Mouse (Mus musculus) midbrain, embryonic 11.5 days (tissue): ENCODE results near the gene Slc22a20. TPM values are rescaled to one million over a fixed set of nuclear protein-coding genes. Genes with fewer than 3 reads are reported as not detected.

Source experiments
- ATAC-seq: fragments of 200-750 bp; cut with Nextera tagmentation; 2 replicates; pipeline ENCODE4 v1.8.0; 2017; ENCODE audit warnings: moderate TSS enrichment, moderate library complexity; ENCODE audit not compliant: low FRiP score
- DNase-seq: peaks from one replicate; pipeline ENCODE4 v3.0.0; 2015; ENCODE audit warnings: low spot score; ENCODE audit errors: missing footprints
- H3K27ac ChIP-seq: fragments of 300-500 bp; sonication (generic); 2 replicates; pipeline ENCODE4 v1.5.1; 2014; ENCODE audit warnings: low read depth, low read length
- H3K27me3 ChIP-seq: fragments of 300-500 bp; sonication (generic); 2 replicates; pipeline ENCODE4 v1.6.1; 2014; ENCODE audit warnings: mild to moderate bottlenecking, low read length, moderate library complexity, mixed read lengths; ENCODE audit not compliant: control insufficient read depth, insufficient read depth
- H3K36me3 ChIP-seq: fragments of 300-500 bp; sonication (generic); 2 replicates; pipeline ENCODE4 v1.6.1; 2014; ENCODE audit warnings: mild to moderate bottlenecking, low read length, moderate library complexity, mixed read lengths; ENCODE audit not compliant: control insufficient read depth, insufficient read depth
- H3K4me1 ChIP-seq: fragments of 300-500 bp; sonication (generic); 2 replicates; pipeline ENCODE4 v1.6.1; 2014; ENCODE audit warnings: low read length; ENCODE audit not compliant: control insufficient read depth, insufficient read depth
- H3K4me2 ChIP-seq: fragments of 300-500 bp; sonication (generic); 2 replicates; pipeline ENCODE4 v1.6.1; 2014; ENCODE audit warnings: mild to moderate bottlenecking, moderate library complexity
- H3K4me3 ChIP-seq: fragments of 300-500 bp; sonication (generic); 2 replicates; pipeline ENCODE4 v1.5.1; 2014; ENCODE audit warnings: low read depth, low read length
- H3K9ac ChIP-seq: fragments of 300-500 bp; sonication (generic); 2 replicates; pipeline ENCODE4 v1.6.1; 2014; ENCODE audit warnings: low read length
- H3K9me3 ChIP-seq: fragments of 300-500 bp; sonication (generic); 2 replicates; pipeline ENCODE4 v1.6.1; 2016; ENCODE audit warnings: low read length; ENCODE audit not compliant: control insufficient read depth
- WGBS: fragments of 180-500 bp; shearing (Covaris S2); extraction: QIAGEN DNeasy Blood & Tissue Kit; methylation state at CpG from one replicate; pipeline ENCODE4 v1.1.7; 2014; 5-methylcytosine and 5-hydroxymethylcytosine counted together
- polyA plus RNA-seq: library from polyadenylated mRNA; unstranded; fragments of >200 nt; fragmentation: Nextera tagmentation; extraction: Ambion mirVana; gene quantifications from 2 replicates; pipeline ENCODE4 v1.2.1, GENCODE M21; 2014

Slc22a20 gene
- polyA plus RNA-seq, 1 experiment from 2014 or later, result not detected

DNA sequence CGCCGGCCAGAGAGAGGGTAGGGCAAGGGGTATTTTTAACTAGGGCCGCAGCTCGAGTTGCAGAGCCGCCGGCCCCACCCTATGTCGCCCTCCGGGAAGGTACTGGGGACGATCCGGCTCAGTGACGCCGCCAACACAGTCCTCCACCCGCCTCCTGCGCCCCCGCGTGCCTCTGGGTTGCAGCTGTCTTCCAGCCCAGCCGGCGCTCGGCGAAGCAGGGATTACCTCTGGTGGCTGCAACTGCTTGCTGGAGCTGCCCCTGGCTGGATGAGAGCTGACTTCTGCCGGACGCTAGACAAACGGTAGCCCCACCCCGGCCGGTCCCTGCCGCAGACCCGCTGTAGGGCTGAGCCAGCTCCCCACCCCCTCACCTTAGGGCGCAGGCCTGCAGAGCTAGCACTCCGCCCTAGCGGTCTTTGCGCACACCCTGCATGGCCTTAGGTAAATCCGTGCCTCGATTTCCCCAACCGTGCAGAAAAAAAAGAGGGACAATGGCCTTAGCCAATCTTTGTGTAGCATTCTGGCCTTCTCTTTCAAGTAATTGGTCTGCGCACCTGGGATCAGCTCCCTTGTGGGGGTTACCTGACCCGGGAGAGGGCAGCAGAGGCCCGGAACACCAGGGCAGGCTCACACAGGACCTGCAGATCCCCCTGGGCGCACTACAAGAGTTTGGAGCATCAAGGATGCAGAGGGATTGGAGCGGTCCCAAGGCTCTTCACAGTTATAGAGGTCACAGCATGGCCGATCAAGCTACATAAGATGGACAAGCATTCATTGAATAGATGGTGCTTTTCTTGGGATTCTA is 29.8 kb upstream of the Slc22a20 start, which contains the start of gene Capn1:
Capn1 (minus strand) TSS at position 387 of the 805 bp plus-strand sequence.
- Histone ChIP-seq H3K9me3 (no peaks in the 10 kb centered on the region), H3K36me3 (no peaks in the 10 kb centered on the region), H3K27me3 (peaks cover 20% of the 10 kb centered on the region), H3K9ac (peak within 1 kb of the TSS; percentile 60), H3K4me2 (peak within 1 kb of the TSS; percentile 85), H3K4me3 (peak within 1 kb of the TSS; percentile 46), H3K4me1 (peaks cover 3% of the 10 kb centered on the region), H3K27ac (0 out of 2 replicates have a peak within 1 kb of the TSS, but pooled peaks have one; percentile 10)
- DNase-seq, result peak; percentile 96
- 2% methylated on average over 40 of the region's 40 CpGs for WGBS
- ATAC-seq, result peak; percentile 82

DNA sequence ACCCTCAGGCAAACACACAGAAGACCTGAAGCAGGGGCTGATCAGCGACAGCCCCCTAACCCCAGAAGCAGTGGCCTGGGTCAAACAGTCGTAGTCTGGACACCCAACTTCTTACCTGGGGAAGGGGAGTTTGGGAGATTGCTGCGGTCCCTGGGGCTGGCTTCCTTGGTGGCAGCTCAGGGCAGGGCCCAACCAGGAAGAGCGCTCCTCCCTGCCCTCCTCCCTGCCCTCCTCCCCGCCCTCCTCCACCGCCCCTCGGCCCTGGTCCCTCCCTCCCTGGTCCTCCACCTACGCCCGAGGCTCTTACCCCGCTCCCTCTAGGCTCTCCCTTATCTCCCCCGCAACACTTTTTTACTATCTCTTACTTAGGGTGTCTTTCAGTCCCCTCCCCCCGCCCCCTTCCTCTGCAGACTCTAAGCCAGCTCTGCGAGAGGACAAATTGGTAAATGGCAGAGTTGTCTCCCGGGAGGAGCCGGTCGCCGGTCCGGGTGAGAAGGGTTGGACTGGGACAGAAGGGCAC is 29.1 kb upstream of the Slc22a20 start:
- Histone ChIP-seq H3K27me3 (peaks cover 20% of the 10 kb centered on the region), H3K9ac (peak overlapping the region; percentile 60), H3K4me3 (peak overlapping the region; percentile 46), H3K4me2 (peak overlapping the region; percentile 85), H3K36me3 (no peaks in the 10 kb centered on the region), H3K9me3 (no peaks in the 10 kb centered on the region), H3K4me1 (peaks cover 3% of the 10 kb centered on the region), H3K27ac (no peak overlapping the region)
- WGBS, result under 1% methylated on average over 17 of the region's 18 CpGs
- DNase-seq (peak; percentile 95), ATAC-seq (peak; percentile 56)

DNA sequence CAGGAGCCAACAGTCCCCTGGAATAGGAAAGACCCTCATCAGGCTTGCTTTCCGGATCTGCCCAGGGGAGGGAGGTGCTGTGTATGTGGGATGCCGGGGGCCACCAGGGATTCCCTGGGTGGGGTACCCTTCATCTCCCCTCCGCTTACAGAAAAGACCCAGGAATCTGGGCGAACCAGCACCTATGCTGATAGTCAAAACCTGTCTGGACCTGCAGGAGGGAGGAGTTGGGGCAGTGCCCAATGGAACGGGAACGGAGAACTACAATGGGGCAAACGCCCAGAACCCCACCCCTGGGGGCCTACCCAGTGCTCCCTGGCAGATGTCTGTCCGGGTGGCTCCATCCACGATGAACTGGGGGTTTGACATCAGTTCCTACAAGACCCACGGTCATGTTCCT is 27.7 kb upstream of the Slc22a20 start:
- H3K9ac ChIP-seq, result no peak overlapping the region
- H3K4me2 ChIP-seq, result no peak overlapping the region
- WGBS, result 90% methylated on average over 10 of the region's 10 CpGs
- no peaks in the 10 kb centered on the region for H3K9me3 ChIP-seq
- DNase-seq, result no peak
- peaks cover 3% of the 10 kb centered on the region for H3K4me1 ChIP-seq
- no peaks in the 10 kb centered on the region for H3K36me3 ChIP-seq
- no peak overlapping the region for H3K4me3 ChIP-seq
- no peak overlapping the region for H3K27ac ChIP-seq
- no peak for ATAC-seq
- H3K27me3 ChIP-seq, result peaks cover 20% of the 10 kb centered on the region

DNA sequence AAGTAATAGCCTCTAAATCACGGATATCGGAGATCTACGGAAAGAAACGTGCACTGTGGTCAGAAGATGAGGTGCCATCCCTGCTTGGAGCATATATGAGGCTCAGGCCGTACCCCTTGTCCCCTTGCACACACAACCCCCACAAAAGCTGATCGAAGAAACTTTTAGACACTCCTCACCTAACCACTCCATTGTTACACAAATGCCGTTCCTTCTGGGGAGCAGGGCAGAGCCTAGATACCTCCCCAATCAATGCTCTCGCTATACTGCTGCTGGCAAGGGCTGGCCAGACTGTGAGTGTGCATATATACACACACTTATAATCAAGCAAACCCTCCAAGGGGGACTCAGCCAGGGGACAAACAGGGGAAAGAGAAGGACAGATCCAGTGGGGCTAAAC is 23.2 kb upstream of the Slc22a20 start:
- WGBS, result 67% methylated on average over 8 of the region's 8 CpGs
- no peak overlapping the region for H3K4me2 ChIP-seq

DNA sequence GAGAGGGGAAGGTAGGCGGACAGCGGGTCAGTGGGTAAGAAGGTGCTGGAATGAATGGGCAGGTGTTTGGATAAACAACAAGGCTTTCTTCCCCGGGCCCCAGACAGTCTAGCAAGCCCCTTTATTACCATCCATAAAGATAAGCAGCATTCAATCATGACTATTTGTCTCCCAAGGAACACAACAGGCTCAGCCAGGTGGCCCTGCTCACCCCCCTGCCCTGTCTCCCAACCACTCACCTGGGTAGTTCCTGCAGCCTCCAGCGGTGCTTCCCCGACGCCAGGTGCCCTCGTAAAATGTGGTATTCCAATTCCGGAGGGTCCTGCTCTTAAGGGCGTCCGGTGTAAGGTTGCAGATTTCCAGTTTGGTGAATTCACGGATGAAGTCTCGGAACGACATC is 21.1 kb upstream of the Slc22a20 start:
- WGBS, result 89% methylated on average over 13 of the region's 13 CpGs
- H3K4me3 ChIP-seq, result no peak overlapping the region
- no peaks in the 10 kb centered on the region for H3K27me3 ChIP-seq
- no peaks in the 10 kb centered on the region for H3K9me3 ChIP-seq
- H3K36me3 ChIP-seq, result no peaks in the 10 kb centered on the region
- no peak for DNase-seq
- no peak overlapping the region for H3K4me2 ChIP-seq
- H3K9ac ChIP-seq, result no peak overlapping the region
- no peak overlapping the region for H3K27ac ChIP-seq
- no peak for ATAC-seq
- no peaks in the 10 kb centered on the region for H3K4me1 ChIP-seq

More for the DNA sequence above, 23.2 kb upstream of the Slc22a20 start:
- no peak overlapping the region for H3K27ac ChIP-seq
- no peaks in the 10 kb centered on the region for H3K4me1 ChIP-seq
- no peak overlapping the region for H3K4me3 ChIP-seq
- H3K36me3 ChIP-seq, result no peaks in the 10 kb centered on the region
- no peaks in the 10 kb centered on the region for H3K9me3 ChIP-seq
- DNase-seq (no peak), ATAC-seq (no peak)
- H3K9ac ChIP-seq, result no peak overlapping the region
- no peaks in the 10 kb centered on the region for H3K27me3 ChIP-seq

DNA sequence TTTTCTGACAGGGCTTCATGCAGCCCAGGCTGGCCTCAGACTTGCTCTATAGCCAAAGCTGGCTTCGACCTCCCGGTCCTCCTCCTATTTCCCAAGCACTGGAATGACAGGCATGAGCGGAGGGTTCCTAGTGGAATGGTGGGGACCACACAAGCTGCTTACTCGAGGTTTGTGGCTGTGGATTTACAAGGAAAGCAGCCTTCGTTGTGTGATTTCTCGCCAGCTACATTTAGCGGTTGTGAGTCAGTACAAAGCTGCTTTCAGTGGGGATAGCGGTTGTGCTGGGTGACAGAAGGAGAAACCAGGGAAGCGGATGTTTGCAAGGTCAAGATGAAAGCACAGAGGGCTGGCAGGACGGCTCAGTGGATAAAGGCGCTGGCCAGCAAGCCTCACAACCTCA is 19.6 kb upstream of the Slc22a20 start:
- Histone ChIP-seq H3K36me3 (no peaks in the 10 kb centered on the region), H3K4me2 (no peak overlapping the region), H3K9me3 (no peaks in the 10 kb centered on the region), H3K9ac (no peak overlapping the region; the same call in 1 of the 2 replicates), H3K4me3 (no peak overlapping the region), H3K27me3 (no peaks in the 10 kb centered on the region), H3K27ac (no peak overlapping the region), H3K4me1 (no peaks in the 10 kb centered on the region)
- WGBS, result 67% methylated on average over 11 of the region's 11 CpGs
- ATAC-seq (no peak), DNase-seq (no peak)

DNA sequence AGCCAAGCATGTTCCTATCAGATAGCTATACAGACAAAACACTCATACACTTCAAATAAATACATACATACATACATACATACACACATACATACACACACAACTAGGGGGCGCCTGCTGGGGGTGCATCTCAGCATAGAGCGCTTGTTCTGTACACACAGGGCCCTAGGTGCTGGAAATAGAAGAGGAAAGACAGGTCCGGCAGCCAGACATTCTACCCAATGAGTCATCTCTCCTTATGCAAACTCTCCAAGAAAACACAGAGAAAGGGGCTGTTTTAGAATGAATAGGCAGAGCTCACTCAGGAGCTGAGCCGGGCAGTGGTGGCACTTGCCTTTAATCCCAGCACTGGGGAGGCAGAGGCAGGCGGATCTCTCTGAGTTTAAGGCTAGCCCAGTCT is 14.0 kb upstream of the Slc22a20 start:
- Histone ChIP-seq H3K9ac (no peak overlapping the region), H3K27ac (no peak overlapping the region), H3K4me3 (no peak overlapping the region), H3K4me2 (no peak overlapping the region), H3K4me1 (no peaks in the 10 kb centered on the region), H3K9me3 (no peaks in the 10 kb centered on the region), H3K36me3 (no peaks in the 10 kb centered on the region), H3K27me3 (no peaks in the 10 kb centered on the region)
- ATAC-seq, result no peak
- WGBS, result 76% methylated on average over 5 of the region's 5 CpGs
- DNase-seq, result no peak

DNA sequence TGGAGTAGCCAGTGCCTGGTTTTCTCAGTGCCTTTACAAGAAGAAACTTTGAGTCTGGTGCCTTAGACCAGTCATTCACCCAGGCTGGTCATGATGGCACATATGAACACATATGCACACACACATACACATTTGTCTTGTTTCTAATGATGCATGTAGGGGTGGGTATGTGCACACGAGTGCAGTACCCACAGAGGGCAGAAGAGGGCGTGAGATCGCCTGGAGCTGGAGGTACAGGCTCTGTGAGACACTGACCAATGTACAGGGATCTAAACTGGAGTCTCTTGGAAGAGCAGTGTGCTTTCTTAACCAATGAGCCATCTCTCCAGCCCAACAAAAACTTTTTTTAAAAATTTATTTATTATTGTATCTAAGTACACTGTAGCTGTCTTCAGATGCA is 12.2 kb upstream of the Slc22a20 start:
- ATAC-seq (no peak), DNase-seq (no peak)
- 81% methylated on average over 3 of the region's 3 CpGs for WGBS
- H3K4me1 ChIP-seq, result no peaks in the 10 kb centered on the region
- H3K9me3 ChIP-seq, result no peaks in the 10 kb centered on the region
- H3K36me3 ChIP-seq, result no peaks in the 10 kb centered on the region
- H3K9ac ChIP-seq, result no peak overlapping the region
- H3K4me2 ChIP-seq, result no peak overlapping the region
- H3K27ac ChIP-seq, result no peak overlapping the region
- no peaks in the 10 kb centered on the region for H3K27me3 ChIP-seq
- H3K4me3 ChIP-seq, result no peak overlapping the region

DNA sequence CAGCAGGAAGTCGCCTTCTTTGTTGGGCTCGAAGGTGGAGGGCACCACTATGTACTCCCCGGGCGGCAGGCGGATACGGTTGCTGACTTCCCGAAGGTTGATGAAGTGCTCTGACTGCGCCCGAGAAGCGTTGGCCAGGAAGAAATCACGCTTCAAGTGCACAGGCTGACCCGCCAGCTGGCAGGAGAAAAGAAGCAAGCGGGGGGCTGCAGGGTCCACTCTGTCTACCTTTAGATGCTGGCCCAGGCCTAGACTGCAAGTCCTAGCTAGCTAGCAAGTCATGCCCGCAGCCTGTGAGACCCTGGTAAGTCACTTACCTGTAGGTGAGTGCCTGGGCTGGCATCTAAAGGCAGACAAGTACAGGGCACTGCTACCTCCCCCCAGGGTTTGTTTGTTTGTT is 8.8 kb upstream of the Slc22a20 start:
- WGBS, result 86% methylated on average over 14 of the region's 14 CpGs
- Histone ChIP-seq H3K27ac (no peak overlapping the region), H3K4me3 (no peak overlapping the region), H3K4me2 (no peak overlapping the region), H3K9ac (no peak overlapping the region), H3K9me3 (no peaks in the 10 kb centered on the region), H3K36me3 (no peaks in the 10 kb centered on the region), H3K27me3 (no peaks in the 10 kb centered on the region), H3K4me1 (no peaks in the 10 kb centered on the region)
- ATAC-seq (no peak), DNase-seq (no peak)
